Mouse (Mus musculus) limb, embryonic 12.5 days (tissue): Measurements from ENCODE around the gene Zfp866. TPM values are rescaled to one million over a fixed set of nuclear protein-coding genes. Genes with fewer than 3 reads are reported as not detected.
A peak's percentile ranks its signal among the peaks of the same experiment; 100 is the strongest.

ENCODE experiments used
- ATAC-seq: fragments of 200-750 bp; cut with Nextera tagmentation; 2 replicates; pipeline ENCODE4 v1.8.0; 2017; ENCODE audit warnings: low read depth, moderate TSS enrichment; ENCODE audit not compliant: insufficient number of reproducible peaks, insufficient read depth, low FRiP score, low TSS enrichment
- H3K27ac ChIP-seq: fragments of 300-500 bp; sonication (generic); 2 replicates; pipeline ENCODE4 v1.5.1; 2016; ENCODE audit warnings: mild to moderate bottlenecking, moderate library complexity
- H3K27me3 ChIP-seq: fragments of 300-500 bp; sonication (generic); 2 replicates; pipeline ENCODE4 v1.6.1; 2016; ENCODE audit warnings: mild to moderate bottlenecking, moderate library complexity
- H3K36me3 ChIP-seq: fragments of 300-500 bp; sonication (generic); 2 replicates; pipeline ENCODE4 v1.6.1; 2016; ENCODE audit warnings: mild to moderate bottlenecking, moderate library complexity
- H3K4me1 ChIP-seq: fragments of 300-500 bp; sonication (generic); replicated peaks from 2 replicates; pipeline ENCODE4 v1.6.1; 2016
- H3K4me2 ChIP-seq: fragments of 300-500 bp; sonication (generic); 2 replicates; pipeline ENCODE4 v1.6.1; 2016; ENCODE audit warnings: mild to moderate bottlenecking, moderate library complexity
- H3K4me3 ChIP-seq: fragments of 300-500 bp; sonication (generic); replicated peaks from 2 replicates; pipeline ENCODE4 v1.5.1; 2016; ENCODE audit warnings: mild to moderate bottlenecking
- H3K9ac ChIP-seq: fragments of 300-500 bp; sonication (generic); replicated peaks from 2 replicates; pipeline ENCODE4 v1.6.1; 2016; ENCODE audit warnings: mild to moderate bottlenecking, moderate library complexity
- H3K9me3 ChIP-seq: fragments of 300-500 bp; sonication (generic); 2 replicates; pipeline ENCODE4 v1.6.1; 2016; ENCODE audit warnings: mild to moderate bottlenecking, moderate library complexity
- WGBS: fragments of 180-500 bp; shearing (Covaris S2); methylation state at CpG from one replicate; pipeline ENCODE4 v1.1.7; 2016; 5-methylcytosine and 5-hydroxymethylcytosine counted together
- polyA plus RNA-seq: library from polyadenylated mRNA; unstranded; fragments of >200 nt; fragmentation: Nextera tagmentation; extraction: Ambion mirVana; gene quantifications from 2 replicates; pipeline ENCODE4 v1.2.1, GENCODE M21; 2016

Gene Zfp866
- polyA plus RNA-seq, 1 experiment from 2014 or later = 38.1 TPM

GRCm38 (mm10) chr8:69797661-69798060 lies 6.7 kb upstream of the Zfp866 start:
- Histone ChIP-seq H3K36me3 (peaks cover 96% of the 10 kb centered on the region), H3K4me1 (peaks cover 3% of the 10 kb centered on the region), H3K9me3 (no peaks in the 10 kb centered on the region), H3K4me3 (no peak overlapping the region), H3K9ac (no peak overlapping the region), H3K4me2 (no peak overlapping the region), H3K27me3 (no peaks in the 10 kb centered on the region), H3K27ac (no peak overlapping the region)
- 96% methylated on average over 10 of the region's 10 CpGs for WGBS
- ATAC-seq = no peak

GRCm38 (mm10) chr8:69796721-69797345 lies 5.9 kb upstream of the Zfp866 start:
- Histone ChIP-seq H3K4me3 (no peak overlapping the region), H3K27me3 (no peaks in the 10 kb centered on the region), H3K9me3 (no peaks in the 10 kb centered on the region), H3K4me1 (peaks cover 11% of the 10 kb centered on the region), H3K4me2 (no peak overlapping the region), H3K9ac (no peak overlapping the region), H3K36me3 (peaks cover 87% of the 10 kb centered on the region), H3K27ac (no peak overlapping the region)
- 95% methylated on average over 16 of the region's 16 CpGs for WGBS
- ATAC-seq = no peak

GRCm38 (mm10) chr8:69794901-69795300 lies 3.9 kb upstream of the Zfp866 start:
- Histone ChIP-seq H3K27ac (no peak overlapping the region), H3K9ac (no peak overlapping the region), H3K36me3 (peaks cover 68% of the 10 kb centered on the region), H3K4me3 (no peak overlapping the region), H3K4me1 (peaks cover 14% of the 10 kb centered on the region), H3K4me2 (no peak overlapping the region), H3K9me3 (no peaks in the 10 kb centered on the region), H3K27me3 (no peaks in the 10 kb centered on the region)
- WGBS = 94% methylated on average over 6 of the region's 6 CpGs
- no peak for ATAC-seq

GRCm38 (mm10) chr8:69794096-69794495 lies 3.1 kb upstream of the Zfp866 start:
- no peak for ATAC-seq
- Histone ChIP-seq H3K9me3 (no peaks in the 10 kb centered on the region), H3K4me2 (no peak overlapping the region), H3K36me3 (peaks cover 60% of the 10 kb centered on the region), H3K27ac (no peak overlapping the region), H3K9ac (no peak overlapping the region), H3K27me3 (no peaks in the 10 kb centered on the region), H3K4me1 (peaks cover 17% of the 10 kb centered on the region), H3K4me3 (no peak overlapping the region)
- WGBS = 94% methylated on average over 3 of the region's 3 CpGs

GRCm38 (mm10) chr8:69793666-69794065 lies 2.7 kb upstream of the Zfp866 start:
- Histone ChIP-seq H3K4me2 (no peak overlapping the region), H3K4me1 (peaks cover 17% of the 10 kb centered on the region), H3K4me3 (no peak overlapping the region), H3K27ac (no peak overlapping the region), H3K27me3 (no peaks in the 10 kb centered on the region), H3K9ac (no peak overlapping the region; the same call in 1 of the 2 replicates), H3K9me3 (no peaks in the 10 kb centered on the region), H3K36me3 (peaks cover 56% of the 10 kb centered on the region)
- WGBS = 93% methylated on average over 4 of the region's 4 CpGs
- ATAC-seq = no peak

GRCm38 (mm10) chr8:69791415-69792068 lies 564 bp upstream of the Zfp866 start:
- WGBS = under 1% methylated on average over 48 of the region's 48 CpGs
- peak; percentile 68 for ATAC-seq
- Histone ChIP-seq H3K27me3 (no peaks in the 10 kb centered on the region), H3K4me3 (peak overlapping the region; percentile 98), H3K4me1 (peaks cover 17% of the 10 kb centered on the region), H3K9me3 (no peaks in the 10 kb centered on the region), H3K36me3 (peaks cover 34% of the 10 kb centered on the region), H3K4me2 (peak overlapping the region; percentile 73), H3K9ac (peak overlapping the region; percentile 93), H3K27ac (peak overlapping the region; percentile 93)

- Histone ChIP-seq H3K27me3 (no peaks in the 10 kb centered on the region), H3K9ac (peak overlapping the region; percentile 93), H3K27ac (peak overlapping the region; percentile 93; the same call in 1 of the 2 replicates), H3K36me3 (peaks cover 23% of the 10 kb centered on the region), H3K4me3 (peak overlapping the region; percentile 98), H3K4me2 (peak overlapping the region; percentile 73), H3K4me1 (peaks cover 17% of the 10 kb centered on the region), H3K9me3 (no peaks in the 10 kb centered on the region)
- ATAC-seq = peak; percentile 30; the same call in 1 of the 2 replicates
- 33% methylated on average over 11 of the region's 11 CpGs for WGBS
These were observed 614 bp downstream of the Zfp866 start for GRCm38 (mm10) chr8:69790364-69790763.

- peak overlapping the region; percentile 73 for H3K4me2 ChIP-seq
- H3K27ac ChIP-seq = no peak overlapping the region
- peaks cover 17% of the 10 kb centered on the region for H3K4me1 ChIP-seq
- H3K9me3 ChIP-seq = no peaks in the 10 kb centered on the region
- H3K4me3 ChIP-seq = no peak overlapping the region
- H3K27me3 ChIP-seq = no peaks in the 10 kb centered on the region
- no peak for ATAC-seq
- WGBS = 67% methylated on average over 5 of the region's 5 CpGs
- no peak overlapping the region for H3K9ac ChIP-seq
- H3K36me3 ChIP-seq = peaks cover 16% of the 10 kb centered on the region
These were observed 1.2 kb downstream of the Zfp866 start for GRCm38 (mm10) chr8:69789731-69790130.

GRCm38 (mm10) chr8:69789105-69789504 lies 1.9 kb downstream of the Zfp866 start:
- Histone ChIP-seq H3K4me1 (peaks cover 17% of the 10 kb centered on the region), H3K36me3 (peaks cover 11% of the 10 kb centered on the region), H3K4me2 (no peak overlapping the region), H3K9ac (no peak overlapping the region), H3K4me3 (no peak overlapping the region), H3K27me3 (no peaks in the 10 kb centered on the region), H3K27ac (no peak overlapping the region), H3K9me3 (no peaks in the 10 kb centered on the region)
- no peak for ATAC-seq
- 87% methylated on average over 5 of the region's 5 CpGs for WGBS

- 70% methylated on average over 12 of the region's 12 CpGs for WGBS
- Histone ChIP-seq H3K36me3 (no peaks in the 10 kb centered on the region), H3K4me2 (no peak overlapping the region), H3K27me3 (no peaks in the 10 kb centered on the region), H3K4me1 (peaks cover 11% of the 10 kb centered on the region), H3K9me3 (no peaks in the 10 kb centered on the region), H3K9ac (no peak overlapping the region), H3K4me3 (no peak overlapping the region), H3K27ac (no peak overlapping the region)
- no peak for ATAC-seq
These were observed 13.9 kb downstream of the Zfp866 start for GRCm38 (mm10) chr8:69777111-69777510.

- peaks cover 3% of the 10 kb centered on the region; the same call in 1 of the 2 replicates for H3K36me3 ChIP-seq
- 50% methylated on average over 2 of the region's 2 CpGs for WGBS
- H3K4me2 ChIP-seq = peak overlapping the region; percentile 72
- peaks cover 23% of the 10 kb centered on the region for H3K4me1 ChIP-seq
- H3K27ac ChIP-seq = peak overlapping the region; percentile 99
- no peaks in the 10 kb centered on the region for H3K9me3 ChIP-seq
- no peak overlapping the region for H3K9ac ChIP-seq
- no peaks in the 10 kb centered on the region for H3K27me3 ChIP-seq
- H3K4me3 ChIP-seq = peak overlapping the region; percentile 73
- peak; percentile 27; the same call in 1 of the 2 replicates for ATAC-seq
These were observed 15.8 kb downstream of the Zfp866 start for GRCm38 (mm10) chr8:69775149-69775534.
